Mouse (Mus musculus) layer of hippocampus, adult 9-10 months (tissue): Measurements from ENCODE around the gene Rpl6.

Source experiments
- DNase-seq: peaks from one replicate; pipeline ENCODE4 v3.0.0; 2022; ENCODE audit warnings: low spot score

Gene Rpl6

GRCm38 (mm10) chr5:121204132-121205089 lies at the start of gene Rpl6:
Gene Rpl6 (plus strand): TSS chr5:121204481.
- DNase-seq, result no peak

- no peak for DNase-seq
Measured at GRCm38 (mm10) chr5:121156121-121156520, 48.2 kb upstream of the Rpl6 start.

- no peak for DNase-seq
Measured at GRCm38 (mm10) chr5:121157017-121157416, 47.3 kb upstream of the Rpl6 start.

- DNase-seq, result no peak
Measured at GRCm38 (mm10) chr5:121157489-121157888, 46.8 kb upstream of the Rpl6 start.

- no peak for DNase-seq
Measured at GRCm38 (mm10) chr5:121158966-121159365, 45.3 kb upstream of the Rpl6 start.

- DNase-seq, result no peak
Measured at GRCm38 (mm10) chr5:121162285-121162684, 42.0 kb upstream of the Rpl6 start.

GRCm38 (mm10) chr5:121162923-121163322 lies 41.4 kb upstream of the Rpl6 start:
- no peak for DNase-seq

- no peak for DNase-seq
Measured at GRCm38 (mm10) chr5:121166884-121167283, 37.4 kb upstream of the Rpl6 start.

- DNase-seq, result no peak
Measured at GRCm38 (mm10) chr5:121169588-121169987, 34.7 kb upstream of the Rpl6 start.

- DNase-seq, result no peak
Measured at GRCm38 (mm10) chr5:121172835-121173234, 31.4 kb upstream of the Rpl6 start.

GRCm38 (mm10) chr5:121179077-121179857 lies 25.0 kb upstream of the Rpl6 start:
- DNase-seq, result no peak

- DNase-seq, result no peak
Measured at GRCm38 (mm10) chr5:121183269-121183668, 21.0 kb upstream of the Rpl6 start.

- DNase-seq, result no peak
Measured at GRCm38 (mm10) chr5:121184375-121184774, 19.9 kb upstream of the Rpl6 start.

- DNase-seq, result no peak
Measured at GRCm38 (mm10) chr5:121184945-121185551, 19.2 kb upstream of the Rpl6 start.

- no peak for DNase-seq
Measured at GRCm38 (mm10) chr5:121187580-121188001, 16.7 kb upstream of the Rpl6 start.

- DNase-seq, result no peak
Measured at GRCm38 (mm10) chr5:121188265-121188664, 16.0 kb upstream of the Rpl6 start.

GRCm38 (mm10) chr5:121189182-121189581 lies 15.1 kb upstream of the Rpl6 start:
- DNase-seq, result no peak

GRCm38 (mm10) chr5:121190210-121190835 lies 14.0 kb upstream of the Rpl6 start:
- DNase-seq, result no peak

- DNase-seq, result no peak
Measured at GRCm38 (mm10) chr5:121190836-121191583, 13.3 kb upstream of the Rpl6 start, which contains the start of gene Ptpn11. Gene Ptpn11 (minus strand): TSS chr5:121191397.

- DNase-seq, result no peak
Measured at GRCm38 (mm10) chr5:121191584-121191906, 12.7 kb upstream of the Rpl6 start.

- no peak for DNase-seq
Measured at GRCm38 (mm10) chr5:121194173-121194572, 10.1 kb upstream of the Rpl6 start.
